Mouse (Mus musculus) small intestine, adult 2 months (tissue): ENCODE data around the gene Rere.

Experiments used
- CTCF ChIP-seq: fragments of 200-500 bp; IDR thresholded peaks from 2 replicates; pipeline ENCODE4 v1.5.1; 2012; ENCODE audit warnings: low read depth, mild to moderate bottlenecking, control low read depth, inconsistent platforms, low read length, moderate library complexity, mixed read lengths; ENCODE audit not compliant: insufficient replicate concordance, insufficient read length; ENCODE audit errors: extremely low read depth
- POLR2A ChIP-seq: fragments of 200-500 bp; IDR thresholded peaks from 2 replicates; pipeline ENCODE4 v1.6.1; 2012; ENCODE audit warnings: low read depth, mild to moderate bottlenecking, control low read depth, inconsistent platforms, low read length, moderate library complexity

- TF ChIP-seq CTCF, result no peak
- TF ChIP-seq POLR2A, result no peak
Measured at GRCm38 (mm10) chr4:150462367-150462766, 180.9 kb downstream of the Rere start.
